Mouse (Mus musculus) cerebellum, adult 18-20 months (tissue): ENCODE measurements around the gene Mapk3.

ENCODE experiments used
- DNase-seq, 2 experiments: peaks; one replicate each; pipeline ENCODE4 v3.0.0; 2021

Mapk3 gene

DNA sequence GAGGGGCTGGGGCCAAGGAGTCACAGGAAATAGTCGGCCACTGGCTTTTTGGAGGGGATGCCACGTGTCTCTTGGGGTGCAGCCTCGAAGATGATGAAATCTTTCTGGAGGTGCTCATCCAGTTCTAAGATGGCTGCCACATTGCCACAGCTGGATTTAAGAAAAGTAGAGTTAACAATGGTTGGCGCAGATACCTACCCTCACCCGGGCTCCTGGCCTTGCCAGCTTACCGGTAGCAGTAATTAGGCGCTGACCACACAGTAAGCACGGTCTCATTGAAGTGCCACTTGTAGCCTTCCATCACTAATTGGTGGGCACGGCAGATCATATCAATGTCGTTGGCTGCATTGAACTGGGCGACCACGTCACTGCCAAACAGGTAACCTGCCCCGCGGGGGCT is 26.7 kb downstream of the Mapk3 start:
- DNase-seq, result no peak

DNA sequence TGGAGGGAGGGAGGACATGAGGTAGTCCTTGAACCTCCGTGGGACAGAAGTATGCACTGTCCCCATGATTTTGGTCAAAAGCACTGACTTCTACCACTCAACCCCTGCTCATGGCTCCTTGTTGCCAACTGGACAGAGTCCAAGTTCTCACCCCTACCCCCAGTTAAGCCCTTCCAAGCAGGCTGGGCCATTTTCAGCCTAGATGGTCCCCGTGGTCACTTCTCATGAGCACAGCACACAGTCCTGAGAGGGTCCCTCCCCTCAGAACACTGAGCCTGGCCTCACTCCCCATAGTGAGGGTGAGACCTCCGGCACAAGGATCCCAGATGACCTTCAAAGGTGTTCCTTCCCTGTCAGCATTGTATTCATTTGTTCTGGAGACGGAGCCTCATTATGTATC is 29.7 kb downstream of the Mapk3 start:
- no peak for DNase-seq

GRCm38 (mm10) chr7:126791851-126792720 is 32.7 kb downstream of the Mapk3 start, which contains the start of gene Ppp4c:
TSS of gene Ppp4c (minus strand) at chr7:126792496.
- peak; percentile 97 to 98 for DNase-seq

DNA sequence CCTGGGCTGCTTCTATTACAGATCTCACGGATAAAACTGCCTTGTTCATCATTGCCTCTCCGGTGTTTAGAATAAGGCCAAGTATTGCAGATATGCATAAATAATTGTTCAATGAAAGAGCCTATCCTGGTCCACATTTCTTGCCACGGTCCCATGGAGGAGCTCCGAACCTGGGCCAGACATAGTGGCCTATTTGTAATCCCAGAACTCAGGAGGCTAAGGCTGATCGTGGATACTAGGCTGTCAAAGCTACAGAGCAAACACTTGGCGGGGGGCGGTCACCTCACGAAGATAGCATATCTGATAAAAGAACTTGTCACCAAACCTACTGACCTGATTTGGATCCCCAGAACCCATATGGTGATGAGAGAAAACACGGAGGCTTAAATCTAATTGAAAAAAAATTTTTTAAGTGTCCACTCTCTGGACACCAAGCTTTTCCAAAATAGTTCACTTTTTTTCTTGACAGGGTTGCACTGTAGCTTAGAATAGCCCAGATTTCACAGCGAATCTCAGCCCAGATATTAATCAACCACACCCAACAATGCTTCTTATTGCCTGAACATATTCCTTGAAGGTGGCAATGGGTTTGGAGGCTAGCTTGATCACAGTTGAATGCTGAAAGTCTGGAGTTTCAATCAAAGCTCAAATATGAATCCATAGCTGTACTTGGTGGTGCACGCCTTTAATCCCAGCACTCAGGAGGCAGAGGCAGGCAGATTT is 33.5 kb downstream of the Mapk3 start:
- DNase-seq, result no peak

DNA sequence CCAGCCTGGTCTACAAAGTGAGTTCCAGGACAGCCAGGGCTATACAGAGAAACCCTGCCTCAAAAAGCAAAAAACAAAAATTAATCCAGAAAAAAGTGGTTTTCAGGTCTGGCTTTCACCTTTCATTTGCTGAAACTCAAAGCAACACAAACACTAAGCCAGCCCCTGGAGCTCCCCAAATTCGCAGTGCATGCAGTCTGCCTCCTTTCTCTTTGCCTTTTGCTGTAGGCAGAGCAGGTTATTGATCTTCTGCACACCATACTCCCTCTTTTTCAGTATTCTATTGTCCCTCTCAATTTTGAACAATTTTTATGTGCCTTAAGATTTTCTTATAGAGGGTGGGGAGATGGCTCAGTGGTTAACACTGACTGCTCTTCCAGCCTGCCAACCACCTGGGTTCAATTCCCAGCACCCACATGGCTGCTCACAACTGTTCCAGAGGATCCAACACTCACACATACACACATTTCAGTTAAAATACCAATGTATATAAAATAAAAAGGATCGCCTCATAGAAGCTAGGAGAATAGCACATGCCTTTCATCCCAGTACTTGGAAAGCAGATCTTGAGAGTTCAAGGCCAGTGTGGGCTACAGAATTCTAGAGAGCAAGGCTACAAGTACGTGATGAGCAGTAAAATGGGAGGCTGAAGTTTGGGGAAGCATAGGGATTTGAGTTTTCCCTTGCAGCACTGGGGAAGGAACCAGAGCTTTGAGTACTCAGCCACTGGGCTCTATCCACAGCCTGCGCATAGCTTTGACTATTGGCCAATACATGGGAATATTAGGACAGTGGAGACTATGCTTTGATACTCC is 34.3 kb downstream of the Mapk3 start:
- no peak for DNase-seq

- DNase-seq, result no peak
Observed at GRCm38 (mm10) chr7:126794271-126794605, 34.8 kb downstream of the Mapk3 start.

- no peak for DNase-seq
Observed at GRCm38 (mm10) chr7:126795387-126796317, 36.3 kb downstream of the Mapk3 start.

- DNase-seq, result peak; percentile 65 to 67
Observed at GRCm38 (mm10) chr7:126796350-126796932, 37.0 kb downstream of the Mapk3 start.

DNA sequence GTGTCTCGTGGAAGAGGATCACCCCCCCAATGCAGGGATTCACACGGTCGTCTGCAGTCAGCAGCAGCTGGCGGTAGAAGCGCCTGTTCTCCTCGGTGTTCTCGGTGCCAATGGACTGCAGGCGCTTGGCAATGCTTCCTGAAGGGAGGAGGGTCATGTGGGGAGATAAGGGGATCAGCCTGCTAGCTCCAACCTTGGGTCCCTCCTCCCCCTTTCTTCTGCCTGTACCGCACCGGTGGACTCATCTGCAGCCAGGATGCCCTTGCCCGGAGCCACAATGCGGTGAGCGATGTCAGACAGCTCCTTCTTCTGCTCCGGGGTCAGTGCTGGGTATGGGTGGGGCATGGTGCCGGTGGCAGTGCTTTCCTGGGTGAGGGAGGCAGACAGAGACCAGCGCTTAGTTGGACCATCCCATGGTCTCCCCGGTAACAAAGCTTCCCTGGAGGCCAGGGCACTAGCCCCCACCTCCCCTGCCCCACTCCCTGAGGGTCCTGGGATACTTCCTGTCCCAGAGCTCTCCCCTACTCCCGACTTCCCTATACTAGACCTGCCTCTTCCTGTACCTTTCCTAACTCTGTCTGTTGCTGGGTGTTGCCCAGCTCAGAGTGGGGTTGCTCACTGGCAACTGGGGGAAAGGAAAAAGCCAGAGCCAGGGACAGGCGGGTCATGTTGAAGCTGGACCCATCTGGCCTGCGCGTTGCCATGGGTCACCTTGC is 38.2 kb downstream of the Mapk3 start, which contains the start of gene Fam57b:
TSS of gene Fam57b (plus strand) at position 258 of the 716 bp plus-strand sequence.
- peak; percentile 52 to 67 for DNase-seq

GRCm38 (mm10) chr7:126798127-126799049 is 39.0 kb downstream of the Mapk3 start:
- peak; percentile 51 to 53 for DNase-seq

DNA sequence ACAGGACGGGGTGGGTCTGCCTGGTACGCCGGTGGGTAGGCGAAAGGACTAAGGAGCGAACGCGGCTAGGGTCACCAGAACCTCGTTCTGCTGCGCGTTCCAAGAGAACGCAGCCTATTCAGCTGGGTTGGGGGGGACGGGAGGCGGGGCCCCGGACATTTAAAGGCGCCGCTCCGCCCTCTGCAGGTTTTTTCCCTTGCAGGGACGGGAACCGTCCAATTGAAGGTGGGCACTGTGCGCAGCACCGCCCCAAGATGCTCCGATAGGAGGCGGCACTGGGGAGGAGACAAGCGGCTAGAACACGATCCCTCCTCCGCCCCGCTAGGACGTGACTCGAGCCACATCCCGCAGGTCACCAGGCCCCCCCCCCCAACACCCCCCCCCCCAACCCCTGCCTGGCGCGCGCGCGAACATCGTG is 39.7 kb downstream of the Mapk3 start:
- DNase-seq, result peak; percentile 96 to 99

DNA sequence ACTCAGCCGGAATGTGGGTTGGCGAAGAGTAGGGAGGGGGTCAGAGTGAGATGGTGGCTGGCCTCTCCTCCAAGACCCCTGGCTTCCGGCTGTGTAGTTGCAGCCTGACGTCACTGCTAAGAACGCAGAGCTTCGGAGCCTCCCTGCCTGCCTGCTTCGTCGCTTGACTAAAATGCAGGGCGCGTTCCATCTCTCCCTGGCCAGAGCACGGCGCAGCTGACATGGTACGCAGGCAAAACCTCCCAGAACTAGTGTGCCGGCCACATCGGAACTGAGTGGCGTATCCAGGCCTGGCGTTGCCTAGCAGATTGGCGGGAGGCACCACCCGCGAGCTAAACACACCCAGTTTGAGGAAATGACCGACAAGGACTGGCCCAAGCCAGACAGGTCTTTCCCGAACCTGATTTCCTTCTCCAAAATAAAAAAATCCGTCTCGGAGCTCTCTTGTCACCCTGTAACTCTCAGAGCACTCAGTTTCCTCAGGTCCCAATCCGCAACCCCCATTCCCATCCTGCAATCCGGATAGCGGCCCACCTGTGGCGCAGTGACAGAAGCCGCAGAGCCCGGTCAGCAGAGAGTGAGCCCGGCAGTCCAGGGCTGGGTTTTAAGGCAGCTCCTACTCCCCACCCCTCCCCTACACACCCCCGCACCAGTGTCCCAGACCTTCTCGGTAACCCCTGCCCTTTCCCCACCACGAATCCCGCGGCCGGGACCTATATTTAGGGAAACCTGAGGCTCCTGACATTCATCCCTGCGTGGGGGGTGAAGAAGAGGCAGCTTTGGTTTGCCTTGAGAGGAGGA is 40.3 kb downstream of the Mapk3 start:
- DNase-seq, result peak; percentile 74 to 80

GRCm38 (mm10) chr7:126800269-126801056 is 41.1 kb downstream of the Mapk3 start:
- peak in 1 of 2 experiments; percentile 35 for DNase-seq

DNA sequence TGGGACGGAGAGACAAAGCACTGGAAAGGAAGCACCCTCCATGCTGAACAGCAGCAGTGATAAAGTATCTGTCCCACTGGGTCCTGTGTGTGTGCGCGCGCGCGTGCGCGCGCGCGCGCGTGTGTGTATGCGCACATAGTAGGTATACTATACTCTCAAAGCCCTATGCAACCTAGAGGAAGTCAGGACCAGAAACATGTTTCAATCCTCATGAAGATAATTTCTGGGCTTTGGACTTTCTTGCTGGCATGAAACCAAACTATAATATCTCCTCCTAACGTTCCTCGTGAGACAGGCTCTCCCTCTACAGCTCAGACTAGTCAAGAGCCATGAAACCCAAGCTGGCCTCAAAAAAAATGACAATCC is 41.6 kb downstream of the Mapk3 start:
- DNase-seq, result no peak

DNA sequence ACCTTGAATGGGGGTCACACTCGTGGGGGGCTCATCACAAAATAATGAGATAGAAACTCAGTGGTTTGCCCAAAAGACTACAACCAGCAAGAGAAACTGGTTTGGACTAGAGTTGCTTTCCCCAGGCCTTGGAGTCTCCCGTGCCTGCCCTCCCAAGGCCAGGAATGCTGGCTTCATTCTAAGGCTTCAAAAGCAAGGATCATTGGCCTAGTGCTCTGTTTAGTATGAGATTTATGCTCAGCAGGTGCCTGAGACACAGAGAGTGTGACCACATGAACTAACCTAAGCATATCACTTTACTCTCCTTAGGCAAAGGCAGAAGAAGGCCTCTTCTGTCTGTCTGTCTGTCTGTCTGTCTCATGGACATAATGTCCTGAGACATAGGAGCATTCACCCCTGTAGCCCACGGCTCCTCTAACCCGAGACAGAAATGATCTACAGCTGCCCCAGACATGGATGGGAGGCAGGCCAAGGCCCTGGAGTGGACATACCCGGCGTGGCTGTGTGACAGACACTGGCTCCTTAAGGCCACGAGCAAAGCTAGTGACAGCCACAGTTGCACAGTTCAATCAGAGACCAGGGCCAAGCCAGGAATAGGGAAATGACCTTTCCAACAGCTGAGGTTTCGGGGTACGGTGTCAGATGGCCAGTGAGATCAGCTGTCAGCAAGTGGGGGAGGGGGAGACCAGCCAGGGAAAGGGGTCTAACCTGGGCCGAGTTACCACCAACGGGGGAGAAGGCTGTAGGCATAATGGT is 42.9 kb downstream of the Mapk3 start:
- no peak for DNase-seq

GRCm38 (mm10) chr7:126803181-126803580 is 43.8 kb downstream of the Mapk3 start:
- no peak for DNase-seq

- no peak for DNase-seq
Observed at GRCm38 (mm10) chr7:126803751-126804150, 44.4 kb downstream of the Mapk3 start.
